Comparison of ENCODE assay signal across 9 mouse cellular contexts in genomic region chr4:148288055-148288549, GRCm38 (mm10). TPM values are rescaled to one million over a fixed set of nuclear protein-coding genes. Genes with fewer than 3 reads are reported as not detected.
A peak's percentile ranks its signal among the peaks of the same experiment; 100 is the strongest.
DNase-seq lines count a peak whose midpoint lies in the region; ATAC-seq lines count a peak whose summit lies in the region.
"Had no signal": no experiment of that assay in that cellular context is flagged by ENCODE, and none has a peak within 500 bp of the region (broad histone marks: within the 10 kb centered on the region; RNA-seq: fewer than 3 reads in every experiment).

No protein-coding gene starts in this region.

- peak overlapping the region; percentile 82 for H3K4me3 ChIP-seq in hindbrain, embryonic 13.5 days
- H3K4me3 ChIP-seq in lung, embryonic 15.5 days: peak overlapping the region; percentile 35
- H3K4me3 ChIP-seq: erythroblast, embryonic 14.5 days had no signal

- 0 out of 2 replicates have a peak, but pooled peaks cover 6% of the 10 kb centered on the region for H3K27me3 ChIP-seq in hindbrain, embryonic 13.5 days
- peaks cover 45% of the 10 kb centered on the region for H3K27me3 ChIP-seq in lung, embryonic 15.5 days

- peak overlapping the region; percentile 90 for H3K27ac ChIP-seq in hindbrain, embryonic 13.5 days
- H3K27ac ChIP-seq in lung, embryonic 15.5 days: no peak overlapping the region

- peak overlapping the region; percentile 83 for H3K4me2 ChIP-seq in hindbrain, embryonic 13.5 days
- peak overlapping the region; percentile 71 for H3K4me2 ChIP-seq in lung, embryonic 15.5 days

- DNase-seq in adrenal gland, adult 18-20 months (ENCODE audit: low spot score in 2 of 2): peak; percentile 76
- peak; percentile 89 to 97 for DNase-seq in cerebellum, postnatal 4 days (ENCODE audit: low spot score in 2 of 2)
- DNase-seq in frontal cortex, postnatal 36 days (ENCODE audit: low spot score in 2 of 2): peak; percentile 92 to 93
- peak; percentile 93 to 96 for DNase-seq in layer of hippocampus, postnatal 10 days (ENCODE audit: low spot score in 2 of 2)
- DNase-seq in retina, adult 2 months (ENCODE audit: low read depth, low spot score): peak; percentile 89
- peak; percentile 81 for DNase-seq in thymus, postnatal 4 days

- H3K4me1 ChIP-seq in hindbrain, embryonic 13.5 days (replicated peaks): peaks cover 85% of the 10 kb centered on the region
- peaks cover 10% of the 10 kb centered on the region; the same call in 1 of the 2 replicates for H3K4me1 ChIP-seq in lung, embryonic 15.5 days

- WGBS in hindbrain, embryonic 13.5 days: 2% methylated on average over 31 of the region's 32 CpGs
- 5% methylated on average over 26 of the region's 32 CpGs for WGBS in lung, embryonic 15.5 days

- no peaks in the 10 kb centered on the region for H3K36me3 ChIP-seq in hindbrain, embryonic 13.5 days
- H3K36me3 ChIP-seq in lung, embryonic 15.5 days: no peaks in the 10 kb centered on the region

- no peaks in the 10 kb centered on the region for H3K9me3 ChIP-seq in hindbrain, embryonic 13.5 days
- no peaks in the 10 kb centered on the region for H3K9me3 ChIP-seq in lung, embryonic 15.5 days

- H3K9ac ChIP-seq in hindbrain, embryonic 13.5 days: peak overlapping the region; percentile 88
- H3K9ac ChIP-seq in lung, embryonic 15.5 days: no peak overlapping the region

- ATAC-seq in hindbrain, embryonic 13.5 days (ENCODE audit: low FRiP score): peak; percentile 92; the same call in 1 of the 2 replicates
- ATAC-seq in lung, embryonic 15.5 days (ENCODE audit: borderline replicate concordance, extremely low read depth, low FRiP score, low TSS enrichment): peak; percentile 79

RNA-seq across cellular contexts. Expression of gene Disp3, which starts 0.3 kb away (rescaled TPM):
- total RNA-seq in adrenal gland, adult 18-20 months (2021): 1 to 10 TPM in 1 of 2 experiments, under 1 TPM in 1; 0.10 to 1.3 TPM
- polyA plus RNA-seq in hindbrain, embryonic 13.5 days (2015; fragmentation: Nextera tagmentation; extraction: Ambion mirVana): 14.8 and 15.4 TPM in 2 replicates
- 10 to 100 TPM; 19.7 to 24.9 TPM for total RNA-seq in layer of hippocampus, postnatal 10 days (2021)
- 0.10 and 0.14 TPM in 2 replicates for polyA plus RNA-seq in lung, embryonic 15.5 days (2015; fragmentation: Nextera tagmentation; extraction: Ambion mirVana)
- polyA plus RNA-seq: erythroblast, embryonic 14.5 days had no signal

Comparison
In these comparisons a context has a peak if more than half of its experiments do, and no peak if none do; other contexts are left out.
1. RNA of gene Disp3, which starts 0.3 kb away (total RNA-seq): 19.7 to 24.9 TPM in layer of hippocampus, postnatal 10 days; 0.10 to 1.3 TPM in adrenal gland, adult 18-20 months; every median in the first group is over 4 times any median in the second.
2. Peak in every context shown above with its lines, with median percentiles within 50 percentile points of each other: DNase-seq.